Mouse (Mus musculus): ENCODE results near the gene Card11. TPM values are rescaled to one million over a fixed set of nuclear protein-coding genes. Genes with fewer than 3 reads are reported as not detected.

The Card11 gene
- polyA plus RNA-seq, 1 experiment from 2014 or later, result 0.42 TPM

DNA sequence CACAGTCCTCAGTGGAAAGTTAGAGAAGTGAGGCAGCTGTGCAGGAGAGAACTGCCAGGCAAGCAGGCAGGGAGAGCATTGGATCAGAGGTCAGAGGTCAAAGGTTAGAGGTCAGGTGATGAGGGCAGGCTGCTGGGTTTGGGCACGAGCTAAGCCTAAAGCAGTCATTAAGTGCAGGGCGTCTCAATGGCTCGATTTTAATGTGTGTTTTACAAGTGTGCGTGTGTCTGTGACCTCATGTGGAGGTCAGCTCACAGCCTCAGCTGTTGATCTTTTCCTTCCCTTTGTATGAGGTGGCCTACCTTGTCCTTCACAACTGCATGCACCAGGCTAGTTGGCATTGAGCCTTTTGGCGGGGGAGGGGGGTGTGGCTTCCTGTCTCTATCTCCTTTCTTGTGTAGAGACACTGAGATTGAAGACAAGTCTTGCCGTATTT, 19.0 kb downstream of the Card11 start:
- H3K27me3 ChIP-seq, result no peaks in the 10 kb centered on the region
- peaks cover 4% of the 10 kb centered on the region; the same call in 1 of the 2 replicates for H3K4me1 ChIP-seq
- no peaks in the 10 kb centered on the region for H3K36me3 ChIP-seq
- ATAC-seq (ENCODE audit: low FRiP score, low read depth), result no peak
- H3K4me2 ChIP-seq (replicated peaks), result no peak overlapping the region
- no peak overlapping the region for H3K27ac ChIP-seq
- H3K9ac ChIP-seq, result no peak overlapping the region
- no peak overlapping the region for H3K4me3 ChIP-seq
- 15% methylated on average over 6 of the region's 6 CpGs for WGBS
- peaks cover 12% of the 10 kb centered on the region; the same call in 1 of the 2 replicates for H3K9me3 ChIP-seq

DNA sequence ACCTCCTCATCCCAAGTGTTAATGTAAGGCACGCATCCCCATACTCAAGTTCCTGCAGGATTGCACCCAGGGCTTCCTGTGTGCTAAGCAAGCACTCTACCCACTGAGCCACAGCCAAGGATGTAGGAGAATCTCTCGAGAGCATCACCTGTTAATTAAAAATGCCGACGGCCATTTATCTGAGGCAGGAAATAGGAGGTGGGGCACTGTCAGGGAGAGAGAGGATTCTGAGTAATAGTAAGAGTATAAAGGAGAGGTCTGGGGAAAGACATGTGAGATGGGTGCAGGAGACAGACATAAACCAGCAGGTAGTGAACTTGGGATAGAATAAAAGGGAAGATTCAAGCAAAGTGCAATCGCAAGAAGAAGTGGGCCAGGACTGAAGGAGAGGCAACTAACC, 19.6 kb downstream of the Card11 start:
- H3K27ac ChIP-seq, result no peak overlapping the region
- H3K4me2 ChIP-seq (replicated peaks), result no peak overlapping the region
- H3K4me1 ChIP-seq, result peaks cover 4% of the 10 kb centered on the region; the same call in 1 of the 2 replicates
- H3K9ac ChIP-seq, result no peak overlapping the region
- H3K36me3 ChIP-seq, result no peaks in the 10 kb centered on the region
- peaks cover 12% of the 10 kb centered on the region; the same call in 1 of the 2 replicates for H3K9me3 ChIP-seq
- no peak overlapping the region for H3K4me3 ChIP-seq
- ATAC-seq (ENCODE audit: low FRiP score, low read depth), result no peak
- H3K27me3 ChIP-seq, result no peaks in the 10 kb centered on the region
- WGBS, result 61% methylated on average over 5 of the region's 5 CpGs

DNA sequence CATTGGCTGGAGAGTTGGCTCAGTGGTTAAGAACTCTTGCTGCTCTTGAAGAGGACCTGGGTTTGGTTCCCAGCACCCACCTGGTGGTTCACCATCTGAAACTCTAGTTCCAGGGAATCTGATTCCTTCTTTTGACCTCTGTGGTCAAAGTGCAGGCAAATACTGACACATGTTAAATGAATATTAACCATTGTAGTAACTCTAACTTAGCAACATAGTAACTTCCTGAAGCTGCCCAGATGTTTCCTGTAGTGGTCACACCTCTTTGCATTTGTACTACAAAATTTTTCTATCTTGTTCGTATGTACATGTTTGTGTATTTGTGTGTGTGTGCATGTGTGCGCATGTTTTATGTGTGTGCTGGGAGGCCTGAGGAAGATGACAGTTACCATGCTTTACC, 20.3 kb downstream of the Card11 start:
- H3K27ac ChIP-seq, result no peak overlapping the region
- peaks cover 4% of the 10 kb centered on the region; the same call in 1 of the 2 replicates for H3K4me1 ChIP-seq
- no peak for ATAC-seq (ENCODE audit: low FRiP score, low read depth)
- no peaks in the 10 kb centered on the region for H3K27me3 ChIP-seq
- no peaks in the 10 kb centered on the region for H3K36me3 ChIP-seq
- no peak overlapping the region for H3K4me3 ChIP-seq
- peaks cover 12% of the 10 kb centered on the region; the same call in 1 of the 2 replicates for H3K9me3 ChIP-seq
- H3K4me2 ChIP-seq (replicated peaks), result no peak overlapping the region
- no peak overlapping the region for H3K9ac ChIP-seq
- WGBS, result 91% methylated on average over 2 of the region's 2 CpGs

DNA sequence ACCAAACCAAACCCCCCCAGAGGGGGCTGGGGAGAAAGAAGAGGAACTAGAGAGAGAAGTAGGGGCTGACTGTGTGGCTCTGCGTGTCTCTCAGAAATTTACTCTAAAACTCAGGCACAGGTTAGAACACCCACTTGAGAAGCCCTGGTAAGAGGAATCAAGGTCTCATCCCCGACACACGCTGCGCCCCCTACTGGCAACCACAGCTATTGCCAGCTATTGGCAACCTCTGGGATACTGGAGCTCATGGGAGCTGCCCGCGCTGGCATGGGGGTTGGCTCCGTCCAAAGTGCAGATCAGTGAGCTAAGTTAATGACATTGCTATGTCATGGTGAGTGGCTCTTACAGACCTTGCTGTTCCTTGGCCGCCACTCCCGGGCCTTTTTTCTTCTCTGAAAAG, 37.4 kb downstream of the Card11 start:
- Histone ChIP-seq H3K9ac (no peak overlapping the region), H3K27me3 (no peaks in the 10 kb centered on the region), H3K36me3 (no peaks in the 10 kb centered on the region), H3K9me3 (no peaks in the 10 kb centered on the region), H3K4me2 (replicated peaks) (no peak overlapping the region), H3K4me1 (peaks cover 10% of the 10 kb centered on the region), H3K27ac (no peak overlapping the region), H3K4me3 (no peak overlapping the region)
- no peak for ATAC-seq (ENCODE audit: low FRiP score, low read depth)
- 40% methylated on average over 9 of the region's 9 CpGs for WGBS

- Histone ChIP-seq H3K9ac (no peak overlapping the region), H3K4me2 (replicated peaks) (no peak overlapping the region), H3K27ac (no peak overlapping the region), H3K36me3 (no peaks in the 10 kb centered on the region), H3K9me3 (no peaks in the 10 kb centered on the region), H3K4me1 (peaks cover 4% of the 10 kb centered on the region), H3K27me3 (no peaks in the 10 kb centered on the region), H3K4me3 (no peak overlapping the region)
- 77% methylated on average over 6 of the region's 6 CpGs for WGBS
- ATAC-seq (ENCODE audit: low FRiP score, low read depth), result no peak
Observed at GRCm38 (mm10) chr5:140960732-140961131, 39.6 kb downstream of the Card11 start.

GRCm38 (mm10) chr5:140959160-140959559, 41.2 kb downstream of the Card11 start:
- Histone ChIP-seq H3K9ac (no peak overlapping the region), H3K4me3 (no peak overlapping the region), H3K4me2 (replicated peaks) (no peak overlapping the region), H3K9me3 (no peaks in the 10 kb centered on the region), H3K27ac (no peak overlapping the region), H3K36me3 (no peaks in the 10 kb centered on the region), H3K27me3 (no peaks in the 10 kb centered on the region), H3K4me1 (no peaks in the 10 kb centered on the region)
- 66% methylated on average over 6 of the region's 6 CpGs for WGBS
- no peak for ATAC-seq (ENCODE audit: low FRiP score, low read depth)

- 82% methylated on average over 4 of the region's 4 CpGs for WGBS
- Histone ChIP-seq H3K27me3 (no peaks in the 10 kb centered on the region), H3K4me3 (no peak overlapping the region)
Observed at GRCm38 (mm10) chr5:140957106-140957505, 43.3 kb downstream of the Card11 start.

GRCm38 (mm10) chr5:140955666-140956065, 44.7 kb downstream of the Card11 start:
- H3K27ac ChIP-seq, result no peak overlapping the region
- 90% methylated on average over 1 of the region's 1 CpGs for WGBS
- H3K9me3 ChIP-seq, result no peaks in the 10 kb centered on the region
- no peak overlapping the region for H3K9ac ChIP-seq
- no peak for ATAC-seq (ENCODE audit: low FRiP score, low read depth)
- no peak overlapping the region for H3K4me3 ChIP-seq
- peaks cover 9% of the 10 kb centered on the region for H3K4me1 ChIP-seq
- H3K27me3 ChIP-seq, result no peaks in the 10 kb centered on the region
- H3K36me3 ChIP-seq, result no peaks in the 10 kb centered on the region
- no peak overlapping the region for H3K4me2 ChIP-seq (replicated peaks)

More at GRCm38 (mm10) chr5:140957106-140957505, 43.3 kb downstream of the Card11 start:
- Histone ChIP-seq H3K36me3 (no peaks in the 10 kb centered on the region), H3K9ac (no peak overlapping the region), H3K9me3 (no peaks in the 10 kb centered on the region), H3K4me1 (no peaks in the 10 kb centered on the region), H3K27ac (no peak overlapping the region), H3K4me2 (replicated peaks) (no peak overlapping the region)
- no peak for ATAC-seq (ENCODE audit: low FRiP score, low read depth)

- H3K27ac ChIP-seq, result no peak overlapping the region
- no peaks in the 10 kb centered on the region for H3K27me3 ChIP-seq
- no peak overlapping the region for H3K9ac ChIP-seq
- H3K4me1 ChIP-seq, result peaks cover 9% of the 10 kb centered on the region
- H3K36me3 ChIP-seq, result no peaks in the 10 kb centered on the region
- H3K4me3 ChIP-seq, result no peak overlapping the region
- no peak for ATAC-seq (ENCODE audit: low FRiP score, low read depth)
- WGBS, result 64% methylated on average over 5 of the region's 5 CpGs
- 0 out of 2 replicates have a peak, but pooled peaks cover 7% of the 10 kb centered on the region for H3K9me3 ChIP-seq
- H3K4me2 ChIP-seq (replicated peaks), result no peak overlapping the region
Observed at GRCm38 (mm10) chr5:140951801-140952200, 48.6 kb downstream of the Card11 start.

DNA sequence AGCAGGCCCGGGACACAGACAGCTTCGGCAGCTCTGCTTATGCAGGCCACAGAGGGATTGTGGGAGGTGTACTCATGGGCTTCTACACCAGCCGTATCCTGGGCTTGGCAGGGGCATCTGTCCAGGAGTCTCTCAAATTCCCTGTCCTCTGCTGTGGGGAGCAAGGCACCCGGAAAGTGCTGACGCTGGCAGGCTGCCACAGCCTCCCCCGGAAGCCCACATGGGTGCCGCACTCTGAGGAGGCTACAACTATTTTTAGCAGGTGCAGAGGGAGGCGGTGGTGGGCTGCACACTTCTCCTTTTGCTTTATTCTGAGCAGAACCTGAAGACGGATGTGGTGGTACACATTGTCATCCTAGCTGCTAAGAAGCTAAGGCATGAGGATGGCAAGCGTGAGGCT, 52.4 kb downstream of the Card11 start:
- H3K4me1 ChIP-seq, result peaks cover 9% of the 10 kb centered on the region
- no peak overlapping the region for H3K9ac ChIP-seq
- no peaks in the 10 kb centered on the region for H3K27me3 ChIP-seq
- H3K36me3 ChIP-seq, result no peaks in the 10 kb centered on the region
- 79% methylated on average over 10 of the region's 10 CpGs for WGBS
- H3K9me3 ChIP-seq, result 0 out of 2 replicates have a peak, but pooled peaks cover 7% of the 10 kb centered on the region
- H3K4me3 ChIP-seq, result no peak overlapping the region
- H3K27ac ChIP-seq, result no peak overlapping the region
- no peak overlapping the region for H3K4me2 ChIP-seq (replicated peaks)
- no peak for ATAC-seq (ENCODE audit: low FRiP score, low read depth)

DNA sequence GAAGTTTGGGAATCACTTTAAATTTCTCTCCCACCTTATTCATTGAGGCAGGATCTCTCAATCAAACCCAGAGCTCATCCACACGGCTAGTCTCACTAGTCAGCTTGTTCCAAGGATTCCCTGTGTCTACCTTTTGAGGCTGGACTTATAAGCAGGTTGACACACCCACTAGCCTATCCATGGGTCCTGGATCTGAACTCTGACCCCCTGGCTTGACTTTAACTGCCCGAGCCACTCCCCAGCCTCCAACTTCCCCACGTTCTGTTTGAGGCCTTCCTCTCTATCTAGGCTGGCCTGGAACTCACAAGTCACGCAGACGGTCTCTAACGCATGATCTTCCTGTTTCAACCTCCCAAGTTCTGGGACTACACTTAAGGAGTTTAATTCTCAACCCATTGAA, 54.3 kb downstream of the Card11 start:
- Histone ChIP-seq H3K9ac (no peak overlapping the region), H3K27ac (no peak overlapping the region), H3K4me1 (peaks cover 5% of the 10 kb centered on the region; the same call in 1 of the 2 replicates), H3K9me3 (0 out of 2 replicates have a peak, but pooled peaks cover 7% of the 10 kb centered on the region), H3K36me3 (no peaks in the 10 kb centered on the region), H3K4me3 (no peak overlapping the region), H3K4me2 (replicated peaks) (no peak overlapping the region), H3K27me3 (no peaks in the 10 kb centered on the region)
- ATAC-seq (ENCODE audit: low FRiP score, low read depth), result no peak
- 80% methylated on average over 6 of the region's 6 CpGs for WGBS

- Histone ChIP-seq H3K27ac (no peak overlapping the region), H3K36me3 (no peaks in the 10 kb centered on the region), H3K4me3 (no peak overlapping the region), H3K4me1 (peaks cover 14% of the 10 kb centered on the region), H3K9ac (no peak overlapping the region), H3K4me2 (replicated peaks) (no peak overlapping the region), H3K27me3 (no peaks in the 10 kb centered on the region), H3K9me3 (no peaks in the 10 kb centered on the region)
- WGBS, result 68% methylated on average over 18 of the region's 18 CpGs
- no peak for ATAC-seq (ENCODE audit: low FRiP score, low read depth)
Observed at GRCm38 (mm10) chr5:140944382-140945125, 55.8 kb downstream of the Card11 start.

Measured in limb, embryonic 13.5 days (tissue).